Mouse (Mus musculus) lung, adult 2 months (tissue): ENCODE data around the gene Echs1. TPM values are rescaled to one million over a fixed set of nuclear protein-coding genes. Genes with fewer than 3 reads are reported as not detected.

Source experiments
- DNase-seq: peaks from one replicate; pipeline ENCODE4 v3.0.0; 2022
- H3K4me1 ChIP-seq: fragments of 200-500 bp; 2 replicates; pipeline ENCODE4 v1.6.1; 2011; ENCODE audit warnings: low read length; ENCODE audit not compliant: control insufficient read depth, insufficient read depth
- H3K4me3 ChIP-seq: fragments of 200-500 bp; replicated peaks from 2 replicates; pipeline ENCODE3; 2011; ENCODE audit warnings: low read depth, mild to moderate bottlenecking, control low read depth, low read length; ENCODE audit errors: extremely low read depth
- CTCF ChIP-seq: fragments of 200-500 bp; IDR thresholded peaks from 2 replicates; pipeline ENCODE4 v1.5.1; 2011; ENCODE audit warnings: mild to moderate bottlenecking, low read length, control low read depth; ENCODE audit not compliant: insufficient read depth
- POLR2A ChIP-seq: fragments of 200-500 bp; IDR thresholded peaks from 2 replicates; pipeline ENCODE4 v1.6.1; 2011; ENCODE audit warnings: low read depth, mild to moderate bottlenecking, control low read depth, low read length, borderline replicate concordance; ENCODE audit errors: extremely low read depth
- WGBS: fragments of 180-500 bp; shearing (Covaris S2); methylation state at CpG from one replicate; pipeline ENCODE4 v1.1.7; 2018; 5-methylcytosine and 5-hydroxymethylcytosine counted together
- polyA plus RNA-seq: library from polyadenylated mRNA; depleted of rRNA; stranded (reverse); fragments of >200 nt; gene quantifications from 2 replicates; pipeline ENCODE4 v1.2.3, GENCODE M21; 2012

The Echs1 gene
- polyA plus RNA-seq, 1 experiment = 62.4 TPM

DNA sequence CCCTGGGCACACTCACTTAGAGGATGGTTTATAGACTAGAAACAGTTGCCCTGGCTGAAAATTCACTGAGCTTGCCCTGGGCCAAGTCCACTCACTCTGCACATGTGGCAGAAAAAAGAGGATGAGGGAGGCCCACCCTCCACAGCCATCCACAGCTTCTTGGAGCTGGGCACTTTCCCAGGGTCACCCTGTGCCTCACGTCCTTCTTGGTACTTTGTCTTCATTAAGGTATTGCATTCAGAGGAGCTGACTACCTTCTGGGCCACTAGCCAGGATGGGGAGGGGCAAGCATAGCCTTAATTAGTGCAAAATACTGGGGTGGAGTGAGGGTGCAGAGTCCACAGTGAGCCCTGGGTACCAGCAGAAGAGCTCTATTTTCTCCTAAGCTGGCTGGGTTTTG, 20.7 kb downstream of the Echs1 start:
- no peak overlapping the region for H3K4me3 ChIP-seq
- DNase-seq = no peak
- TF ChIP-seq CTCF = no peak
- no peak for TF ChIP-seq POLR2A
- WGBS = 16% methylated on average over 1 of the region's 1 CpGs
- H3K4me1 ChIP-seq = no peaks in the 10 kb centered on the region

DNA sequence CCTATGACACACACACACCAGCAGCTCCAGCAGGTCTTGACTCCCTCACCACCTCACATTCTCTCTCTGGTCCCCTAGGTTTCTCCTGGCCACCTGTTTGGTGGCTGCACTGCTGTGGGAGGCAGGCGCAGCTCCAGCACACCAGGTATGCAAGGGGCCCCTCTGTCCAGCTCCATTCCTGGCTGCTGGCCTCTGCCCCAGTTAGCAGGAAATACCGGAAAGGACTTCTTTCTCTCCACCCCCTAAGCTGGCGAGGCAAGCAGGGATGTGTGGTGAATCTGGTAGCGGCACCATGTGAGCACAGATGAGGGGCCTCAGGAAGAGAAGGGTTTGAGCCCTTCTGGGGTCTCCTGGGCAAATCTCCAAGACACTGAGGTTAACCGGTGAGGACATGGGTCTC, 21.3 kb downstream of the Echs1 start:
- no peak for DNase-seq
- H3K4me1 ChIP-seq = no peaks in the 10 kb centered on the region
- WGBS = 32% methylated on average over 5 of the region's 5 CpGs
- no peak overlapping the region for H3K4me3 ChIP-seq
- no peak for TF ChIP-seq POLR2A
- TF ChIP-seq CTCF = no peak

DNA sequence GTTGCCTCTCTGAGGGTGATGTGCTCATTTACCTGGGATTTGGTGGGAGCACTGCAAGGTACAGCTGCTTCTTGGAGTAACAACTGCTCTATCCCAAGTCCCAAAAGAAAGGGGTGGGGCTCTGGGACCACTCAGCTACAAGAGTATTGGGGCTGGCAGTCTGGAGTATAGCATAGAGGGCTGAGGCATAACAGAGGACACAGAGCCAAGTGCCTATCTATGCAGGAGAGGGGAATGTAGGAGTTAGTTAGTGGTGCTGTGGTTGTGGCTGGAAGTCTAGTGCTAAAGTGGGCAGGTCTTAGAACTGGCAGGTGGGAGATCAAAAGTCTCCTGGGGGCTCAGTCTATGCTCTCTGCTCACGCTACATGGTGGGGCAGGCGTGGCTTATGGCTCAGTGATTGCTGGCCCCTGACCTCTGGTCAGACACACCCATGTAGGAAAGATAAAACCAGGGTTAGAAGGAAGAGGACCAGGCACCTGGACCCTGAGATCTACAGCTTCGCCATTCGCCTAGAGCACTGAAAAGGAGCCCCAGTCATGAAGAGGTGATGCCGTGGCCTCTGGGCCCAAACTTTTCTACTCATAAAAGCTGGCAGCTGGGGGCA, 23.2 kb downstream of the Echs1 start, which contains the start of gene Prap1:
TSS of gene Prap1 (plus strand) at position 472 of the 605 bp plus-strand sequence.
- no peak for DNase-seq
- H3K4me1 ChIP-seq = no peaks in the 10 kb centered on the region
- no peak within 1 kb of the TSS for H3K4me3 ChIP-seq
- TF ChIP-seq POLR2A (no peak), CTCF (no peak)
- 66% methylated on average over 5 of the region's 5 CpGs for WGBS

DNA sequence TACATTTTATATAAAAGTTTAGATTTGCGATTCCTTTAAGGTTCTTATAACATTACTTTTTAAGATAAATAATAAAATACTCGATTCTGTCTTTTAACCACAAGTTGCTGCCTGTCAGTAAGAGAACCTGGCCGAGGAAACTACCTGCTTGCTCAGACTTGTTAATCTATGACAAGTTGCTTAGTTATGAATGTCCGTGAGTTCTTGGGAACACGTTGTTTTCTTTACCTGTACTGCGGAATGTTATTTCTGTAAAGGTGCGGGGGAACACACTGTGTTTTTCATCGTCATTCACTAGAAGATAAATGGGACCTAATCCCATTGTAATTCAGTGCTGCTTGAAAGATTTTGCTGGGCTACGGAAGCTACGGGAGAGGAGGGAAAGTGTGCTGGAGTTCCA, 25.7 kb downstream of the Echs1 start:
- no peaks in the 10 kb centered on the region for H3K4me1 ChIP-seq
- WGBS = 74% methylated on average over 10 of the region's 10 CpGs
- H3K4me3 ChIP-seq = no peak overlapping the region
- TF ChIP-seq CTCF = no peak
- no peak for TF ChIP-seq POLR2A
- no peak for DNase-seq

DNA sequence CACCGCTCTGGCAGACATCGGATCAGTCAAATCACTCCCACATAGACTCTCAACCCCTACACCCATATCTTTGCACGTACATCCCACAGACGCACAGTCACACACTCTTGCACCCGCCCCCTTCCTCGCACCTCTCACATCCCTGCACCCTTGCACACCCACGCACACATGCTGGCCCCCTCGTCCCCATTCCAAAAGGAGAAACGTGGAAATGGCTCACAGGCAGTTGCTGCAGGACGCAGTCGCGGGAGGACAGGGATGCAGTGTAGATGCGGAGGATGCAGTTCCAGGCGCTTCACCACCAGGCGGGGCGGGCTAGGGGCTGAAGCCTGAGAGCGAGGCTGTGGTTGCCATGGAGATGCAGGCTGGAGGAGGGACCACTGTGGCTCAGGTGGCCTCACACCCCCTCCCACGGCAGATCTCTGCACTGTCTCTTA, 34.0 kb downstream of the Echs1 start, which contains the start of gene Caly:
TSS of gene Caly (minus strand) at position 307 of the 437 bp plus-strand sequence.
- no peak for DNase-seq
- WGBS = 9% methylated on average over 18 of the region's 18 CpGs
- H3K4me3 ChIP-seq = no peak within 1 kb of the TSS
- no peak for TF ChIP-seq CTCF
- no peak for TF ChIP-seq POLR2A
- H3K4me1 ChIP-seq = no peaks in the 10 kb centered on the region

DNA sequence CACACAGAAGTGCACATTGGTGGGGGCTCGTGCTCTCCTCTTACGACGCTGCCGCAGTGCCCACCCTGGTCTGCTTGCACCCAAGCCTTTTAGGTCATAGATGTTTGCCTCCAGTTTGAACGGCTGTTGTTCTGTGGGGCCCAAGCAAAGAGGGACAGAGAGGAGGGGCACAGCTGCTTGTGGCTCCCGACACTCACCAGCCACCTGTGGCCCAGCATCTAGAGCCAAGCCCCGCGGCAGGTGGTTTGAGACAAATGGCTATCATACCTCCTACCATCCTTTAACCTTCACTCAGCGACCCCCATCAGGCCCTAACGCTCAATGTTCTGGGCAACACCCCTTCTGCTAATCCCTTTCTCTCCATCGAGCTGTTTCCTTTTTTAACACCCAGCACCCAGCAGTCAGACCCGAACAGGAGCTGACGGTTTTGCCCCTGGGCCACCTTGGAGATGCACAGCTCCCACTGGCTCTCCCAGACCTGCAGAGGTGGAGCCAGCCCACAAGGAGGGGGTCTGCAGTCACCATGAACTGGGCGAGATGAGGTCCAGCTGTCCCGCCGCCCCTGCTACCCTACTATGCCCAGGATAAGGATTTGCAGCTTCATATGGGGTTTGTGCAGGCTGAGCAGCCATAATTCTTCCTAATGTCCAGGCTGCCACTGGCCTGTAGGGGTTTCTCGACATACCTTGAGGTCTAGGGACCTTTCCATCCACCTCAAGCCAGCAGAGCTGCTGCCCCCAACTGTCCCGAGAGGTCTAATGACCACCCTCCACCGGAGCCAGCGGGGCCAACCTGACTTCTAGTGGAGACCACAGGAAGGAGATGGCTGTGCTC, 34.7 kb downstream of the Echs1 start:
- 24% methylated on average over 20 of the region's 20 CpGs for WGBS
- Histone ChIP-seq H3K4me3 (no peak overlapping the region), H3K4me1 (no peaks in the 10 kb centered on the region)
- TF ChIP-seq POLR2A = no peak
- no peak for TF ChIP-seq CTCF
- no peak for DNase-seq

DNA sequence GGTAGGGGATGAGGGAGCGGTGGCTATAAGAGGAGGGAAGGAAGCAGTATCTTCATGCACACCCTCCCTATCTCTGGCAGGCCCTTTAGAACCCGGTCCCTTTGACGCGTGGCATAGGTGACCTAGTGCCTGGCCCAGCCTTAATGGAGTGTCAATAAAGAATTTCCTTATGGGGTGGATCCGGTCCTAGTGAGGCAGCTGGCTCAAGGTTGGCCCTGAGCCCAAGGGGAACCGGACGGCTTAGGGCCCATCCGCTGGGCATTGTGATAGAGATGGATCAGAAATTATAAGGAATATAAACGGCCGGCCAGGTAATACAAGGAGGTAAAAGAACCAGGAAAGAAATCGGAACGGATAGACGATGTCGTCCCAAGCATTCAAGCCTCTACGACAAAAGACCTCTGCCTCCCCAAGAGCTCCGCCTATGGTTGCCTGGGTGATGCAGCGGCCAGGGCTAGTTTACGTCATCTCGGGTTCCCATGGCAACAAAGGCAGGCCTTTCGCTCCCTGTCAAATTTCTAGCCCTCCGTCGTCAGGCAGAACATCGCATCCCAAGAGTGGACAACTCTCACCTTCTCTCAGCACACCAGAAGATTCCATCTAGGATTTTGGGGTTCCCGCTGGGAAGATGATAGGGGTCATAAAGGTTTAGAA, 35.6 kb downstream of the Echs1 start:
- H3K4me1 ChIP-seq = no peaks in the 10 kb centered on the region
- no peak for TF ChIP-seq POLR2A
- DNase-seq = no peak
- no peak overlapping the region for H3K4me3 ChIP-seq
- 2% methylated on average over 24 of the region's 24 CpGs for WGBS

DNA sequence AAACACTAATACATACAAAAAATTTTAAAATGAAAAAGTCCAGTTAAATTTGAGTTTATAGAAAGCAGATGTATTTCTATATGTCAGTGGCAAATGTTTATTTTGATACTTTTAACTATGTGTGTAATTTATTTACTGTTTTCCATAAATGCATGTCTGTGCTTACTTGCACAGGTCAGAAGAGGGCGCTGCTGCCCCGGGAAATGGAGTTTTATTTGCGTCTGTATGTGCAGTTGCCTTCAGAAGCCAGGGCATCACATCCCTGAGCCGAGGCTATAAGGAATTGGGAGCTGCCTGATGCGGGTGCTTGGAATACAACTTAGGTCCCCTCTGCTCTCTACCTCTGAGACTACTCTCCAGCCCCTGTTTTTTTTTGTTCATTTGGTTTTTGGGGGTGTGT, 37.6 kb downstream of the Echs1 start:
- Histone ChIP-seq H3K4me3 (no peak overlapping the region), H3K4me1 (no peaks in the 10 kb centered on the region)
- 6% methylated on average over 5 of the region's 5 CpGs for WGBS
- TF ChIP-seq CTCF (peak; percentile 83), POLR2A (no peak)
- peak; percentile 52 for DNase-seq

DNA sequence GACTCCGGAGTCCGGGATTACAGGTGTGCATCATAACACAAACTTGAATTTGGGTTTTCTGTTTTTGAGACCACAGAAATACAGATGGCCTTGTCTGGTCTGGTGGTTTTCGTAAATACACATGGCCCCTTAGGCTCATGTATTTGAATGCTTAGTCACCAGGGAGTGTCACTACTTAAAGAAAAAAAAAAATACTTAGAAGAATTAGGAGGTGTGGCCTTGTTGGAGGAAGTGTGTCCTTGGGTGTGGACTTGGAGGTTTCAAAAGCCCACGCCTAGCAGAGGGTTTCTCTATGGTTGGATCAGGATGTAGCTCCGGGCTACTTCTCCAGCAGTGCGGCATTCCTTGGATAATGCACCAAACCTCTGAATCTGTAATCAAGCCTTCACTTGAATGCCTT, 38.6 kb downstream of the Echs1 start:
- Histone ChIP-seq H3K4me1 (no peaks in the 10 kb centered on the region), H3K4me3 (no peak overlapping the region)
- no peak for DNase-seq
- TF ChIP-seq POLR2A = no peak
- no peak for TF ChIP-seq CTCF
- WGBS = 58% methylated on average over 6 of the region's 6 CpGs

DNA sequence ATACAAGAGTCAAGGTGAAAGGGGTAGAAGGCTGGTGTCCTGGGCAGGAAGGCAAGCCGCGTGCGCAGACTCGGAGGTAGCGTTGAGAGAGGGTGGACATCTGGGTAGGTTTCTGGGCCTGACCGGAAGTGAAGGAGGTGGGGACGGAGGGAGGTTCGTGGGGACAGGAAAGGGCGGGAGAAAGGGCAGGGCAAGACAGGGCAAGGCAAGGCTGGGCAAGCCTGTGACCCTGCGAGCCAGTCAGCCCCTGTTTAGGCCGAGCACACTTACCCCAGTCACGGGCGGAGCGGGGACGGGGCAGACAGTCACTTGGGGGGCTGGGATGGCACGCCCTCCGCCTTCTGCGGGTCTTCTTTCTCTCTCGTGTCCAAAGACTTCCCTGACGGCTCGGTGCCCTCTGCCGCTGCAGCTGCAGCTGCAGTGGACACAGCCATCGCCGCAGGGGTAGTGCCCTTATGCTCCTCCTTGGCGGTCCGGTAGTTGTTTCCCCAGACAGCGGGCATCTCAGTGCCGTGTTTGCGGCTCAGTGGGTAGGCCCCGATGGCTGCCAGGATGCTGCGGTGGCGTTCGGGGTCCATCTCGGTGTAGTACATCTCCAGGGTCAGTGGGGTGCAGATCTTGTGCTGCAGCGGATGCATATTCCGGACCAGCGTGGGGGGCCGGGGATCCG, 46.1 kb downstream of the Echs1 start:
- no peak for DNase-seq
- Histone ChIP-seq H3K4me1 (no peaks in the 10 kb centered on the region), H3K4me3 (peak overlapping the region; percentile 41)
- TF ChIP-seq POLR2A = peak; percentile 71; the same call in 1 of the 2 replicates
- TF ChIP-seq CTCF = no peak
- WGBS = 31% methylated on average over 39 of the region's 39 CpGs
